Mouse (Mus musculus) testis, adult 2 months (tissue): ENCODE data around the gene Nr0b2.

Experiments used
- CTCF ChIP-seq: fragments of 200-500 bp; IDR thresholded peaks from 2 replicates; pipeline ENCODE4 v1.5.1; 2012; ENCODE audit warnings: low read depth, mild to moderate bottlenecking, inconsistent platforms, low read length, moderate library complexity; ENCODE audit not compliant: control insufficient read depth, insufficient read depth, insufficient replicate concordance
- POLR2A ChIP-seq: fragments of 200-500 bp; IDR thresholded peaks from 2 replicates; pipeline ENCODE4 v1.6.1; 2012; ENCODE audit warnings: low read depth, mild to moderate bottlenecking, inconsistent platforms, low read length, moderate library complexity; ENCODE audit not compliant: control insufficient read depth

GRCm38 (mm10) chr4:133604856-133605255 is 51.7 kb downstream of the Nr0b2 start:
- no peak for TF ChIP-seq POLR2A
- TF ChIP-seq CTCF, result no peak
